Mouse (Mus musculus) left cerebral cortex, adult 9 months (tissue): ENCODE results near the gene Zfp663.

Experiments
- DNase-seq, 2 experiments: peaks; one replicate each; pipeline ENCODE4 v3.0.0; 2022; ENCODE audit warnings: low spot score in 2 of 2

Zfp663 gene

GRCm38 (mm10) chr2:165321381-165321888 lies 47.1 kb downstream of the Zfp663 start:
- DNase-seq: no peak

- peak in 1 of 2 experiments; percentile 66 for DNase-seq
Observed at GRCm38 (mm10) chr2:165320531-165321150, 47.9 kb downstream of the Zfp663 start.

GRCm38 (mm10) chr2:165319503-165319902 lies 49.0 kb downstream of the Zfp663 start:
- no peak for DNase-seq

DNA sequence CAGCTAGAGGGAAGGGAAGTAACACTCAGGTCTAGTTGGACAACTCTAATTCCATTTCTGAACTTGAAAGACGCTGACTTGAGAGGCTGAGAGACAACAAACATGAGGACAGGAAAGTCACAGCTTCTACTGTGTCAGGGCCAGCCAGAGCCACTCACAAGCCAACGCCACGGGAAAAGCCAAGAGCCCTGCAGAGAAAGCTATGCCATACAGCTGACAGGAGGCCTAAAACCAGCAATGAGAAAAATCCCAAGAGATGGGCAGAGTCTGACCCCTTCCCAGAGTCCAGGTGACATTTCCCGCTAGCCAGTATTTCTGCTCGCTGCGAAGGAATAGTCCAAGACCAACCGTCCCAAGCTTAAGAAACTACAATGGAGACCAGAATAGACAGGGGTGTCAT lies 49.6 kb downstream of the Zfp663 start:
- DNase-seq: no peak

DNA sequence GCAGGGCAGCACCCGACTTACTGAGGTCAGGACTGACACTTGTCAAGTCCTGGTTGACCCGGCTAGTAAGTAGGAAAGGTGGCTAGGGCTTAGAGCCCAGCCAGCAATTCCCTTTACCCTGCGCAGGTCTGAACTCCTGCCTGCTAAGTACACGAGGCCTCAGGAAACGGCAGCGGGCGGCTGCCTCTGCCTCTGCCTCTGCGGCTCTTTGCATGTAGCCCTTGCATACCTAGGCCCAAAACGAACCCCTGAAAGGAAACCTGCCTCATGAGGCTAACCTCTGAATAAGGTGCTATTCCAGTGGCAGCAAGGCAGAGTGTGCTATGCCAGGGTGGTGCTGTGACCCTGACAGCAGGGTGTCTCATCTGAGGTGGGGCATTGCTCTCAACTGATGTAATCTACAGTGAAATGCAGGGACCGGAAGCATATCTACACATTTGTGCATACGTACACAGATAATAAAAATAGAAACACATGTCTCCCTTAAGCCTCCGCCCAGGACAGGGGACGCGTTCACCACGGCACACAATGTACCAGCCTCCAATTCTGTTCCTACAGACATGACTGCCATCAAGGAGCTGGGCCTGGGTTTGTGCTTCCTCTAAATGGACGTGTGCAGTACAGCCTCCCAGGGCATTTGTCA lies 50.8 kb downstream of the Zfp663 start:
- no peak for DNase-seq

DNA sequence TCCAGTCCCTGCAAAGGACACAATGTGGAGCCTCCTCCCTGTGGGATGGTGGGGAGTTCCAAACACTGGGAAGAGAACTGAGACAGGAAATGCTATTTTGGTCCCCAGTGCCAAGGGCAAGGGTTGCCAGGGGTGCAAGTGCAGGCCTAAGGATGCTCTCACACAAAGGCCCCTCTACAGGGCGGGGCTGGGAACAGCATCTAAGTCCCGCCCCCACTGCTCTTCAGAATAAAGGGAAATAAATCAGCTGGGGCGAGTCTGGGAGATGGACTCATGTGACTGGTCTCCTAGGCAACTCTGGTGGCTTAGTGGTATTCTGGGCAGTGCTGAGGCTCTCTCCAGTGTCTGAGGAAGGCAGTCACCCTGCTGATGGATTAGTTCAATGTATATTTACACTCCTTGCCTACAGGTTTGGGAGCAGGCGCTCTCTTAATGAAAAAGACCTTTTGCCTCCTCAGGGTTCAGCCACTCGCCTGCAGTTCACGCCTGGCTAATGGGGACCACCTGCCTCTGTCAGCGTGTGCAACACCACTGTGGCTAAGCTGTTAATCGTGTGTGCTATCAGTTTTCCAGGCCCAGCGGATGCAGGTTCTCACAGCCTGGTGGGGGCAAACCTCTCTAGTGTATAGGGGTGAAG lies 51.6 kb downstream of the Zfp663 start:
- peak; percentile 71 to 81 for DNase-seq

DNA sequence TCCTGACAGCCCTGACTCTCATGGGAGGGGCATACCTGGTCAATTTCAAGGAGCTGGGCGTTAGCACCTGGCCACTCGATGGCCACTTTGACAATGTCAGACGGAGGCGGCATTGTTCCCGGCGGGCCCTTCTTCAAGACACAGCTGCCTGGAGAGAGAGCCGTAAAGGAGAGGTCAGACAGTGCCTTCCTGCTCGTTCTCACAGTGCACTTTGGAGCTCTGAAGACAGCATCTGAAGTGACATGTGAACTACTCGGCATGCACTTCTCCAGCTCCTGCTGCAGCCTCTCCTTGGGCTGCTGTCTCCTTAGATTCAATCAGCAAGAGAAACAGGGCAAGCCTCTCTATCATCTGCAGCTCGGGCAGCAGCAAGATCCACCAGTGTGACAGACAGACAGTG lies 52.3 kb downstream of the Zfp663 start:
- DNase-seq: no peak

GRCm38 (mm10) chr2:165314197-165314596 lies 54.3 kb downstream of the Zfp663 start:
- DNase-seq: no peak

GRCm38 (mm10) chr2:165312381-165312780 lies 56.1 kb downstream of the Zfp663 start:
- no peak for DNase-seq

DNA sequence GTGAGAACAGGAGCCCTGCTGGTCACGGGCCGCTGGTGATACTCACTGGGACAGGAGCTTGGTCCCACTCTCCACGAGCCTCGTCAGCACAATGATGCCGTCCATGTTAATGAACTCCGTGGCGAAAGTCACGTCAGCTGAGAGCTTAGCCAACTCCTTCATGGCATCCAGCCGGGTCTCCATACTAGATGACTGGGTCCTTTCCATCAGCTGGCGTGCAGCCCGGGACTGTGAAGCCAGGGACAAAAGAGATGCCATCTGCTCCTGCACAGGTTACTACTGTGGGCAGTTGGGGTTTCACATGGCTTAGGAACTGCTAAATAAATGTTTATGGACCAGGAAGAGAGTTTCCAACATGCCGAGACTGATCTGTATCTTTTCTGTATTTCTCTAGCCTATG lies 57.0 kb downstream of the Zfp663 start:
- DNase-seq: no peak

DNA sequence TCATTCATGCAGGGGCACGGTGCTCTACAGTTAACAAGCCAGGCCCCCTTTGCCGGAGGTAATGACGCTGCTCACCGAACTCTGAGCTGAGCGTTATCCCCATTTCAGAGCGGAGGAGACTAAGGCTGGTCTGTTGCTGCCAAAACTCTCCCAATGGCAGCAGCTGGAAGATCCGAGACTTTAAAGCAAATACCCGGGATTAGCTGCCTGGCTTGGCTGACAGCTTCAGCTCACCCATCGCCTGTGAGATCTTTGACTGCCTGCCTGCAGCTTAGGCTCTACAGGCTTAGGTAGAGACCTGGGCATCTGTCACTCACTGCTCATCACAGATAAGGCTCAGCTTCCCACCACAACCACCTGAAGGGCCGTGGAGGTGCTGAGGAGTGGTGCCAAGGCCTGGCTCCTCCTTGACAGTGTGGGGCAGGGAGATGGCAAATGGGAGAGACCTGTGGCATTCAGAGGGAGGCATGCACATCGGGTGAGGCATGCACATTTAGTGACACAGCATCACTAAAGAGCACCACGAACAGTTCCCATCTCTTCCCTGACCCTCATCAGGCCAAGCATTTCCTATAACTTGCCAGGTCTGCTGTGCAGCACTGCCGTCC lies 57.6 kb downstream of the Zfp663 start:
- DNase-seq: no peak

- no peak for DNase-seq
Observed at GRCm38 (mm10) chr2:165307801-165308200, 60.7 kb downstream of the Zfp663 start.

- DNase-seq: no peak
Observed at GRCm38 (mm10) chr2:165305438-165305837, 63.1 kb downstream of the Zfp663 start.

GRCm38 (mm10) chr2:165304819-165305218 lies 63.7 kb downstream of the Zfp663 start:
- no peak for DNase-seq

DNA sequence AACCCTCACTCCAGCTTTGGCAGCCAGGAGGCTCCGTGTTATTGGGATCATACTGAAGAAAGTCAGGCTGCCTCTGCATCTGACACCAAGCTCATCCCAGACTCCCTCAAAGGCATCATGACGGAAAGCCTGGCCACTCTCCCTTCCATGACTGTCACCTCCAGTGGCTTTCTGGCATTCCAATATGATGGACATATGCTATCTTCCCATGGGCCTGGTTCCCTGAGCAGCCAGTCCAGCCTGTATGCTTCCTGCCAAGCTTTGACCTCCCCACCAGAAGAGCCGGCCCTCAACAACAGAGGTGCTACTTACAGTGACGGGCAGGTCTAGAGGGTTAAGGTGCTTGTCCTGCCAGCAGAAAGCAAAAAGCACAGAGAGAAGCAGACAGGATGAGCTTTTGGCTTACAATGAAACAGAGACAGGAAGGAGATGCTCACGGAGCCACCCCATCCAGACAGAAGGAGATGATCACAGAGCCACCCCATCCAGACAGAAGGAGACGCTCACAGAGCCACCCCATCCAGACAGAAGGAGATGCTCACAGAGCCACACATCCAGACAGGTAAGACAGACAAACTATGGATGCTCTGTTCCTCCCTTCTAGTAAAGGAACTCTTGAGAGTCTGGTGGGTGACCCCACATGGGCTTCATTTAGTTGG lies 65.0 kb downstream of the Zfp663 start:
- DNase-seq: no peak

DNA sequence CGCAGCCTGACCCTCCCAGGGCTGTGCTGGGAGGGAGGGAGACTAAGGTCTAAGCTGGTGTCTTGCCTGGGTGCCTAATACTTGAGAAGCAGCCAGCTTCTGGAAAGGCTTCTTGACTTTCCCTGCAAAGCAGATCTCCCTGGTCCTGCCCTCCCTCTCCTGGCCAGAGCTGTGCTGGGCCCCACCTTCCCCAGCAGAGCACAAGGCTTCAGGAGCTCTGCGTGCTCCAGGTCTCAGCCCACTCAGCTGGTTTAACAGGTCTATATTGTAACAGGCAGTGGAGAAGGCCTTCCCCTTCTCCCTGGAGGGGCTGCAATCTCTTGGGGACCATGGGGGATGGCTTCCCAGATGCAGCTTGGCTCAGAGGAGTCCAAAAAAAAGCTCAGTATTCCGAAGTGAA lies 67.1 kb downstream of the Zfp663 start:
- DNase-seq: no peak
